Mouse (Mus musculus) thymus, adult 2 months (tissue): ENCODE results near the gene Itgb2l. TPM values are rescaled to one million over a fixed set of nuclear protein-coding genes. Genes with fewer than 3 reads are reported as not detected.

Experiments used
- DNase-seq: peaks from one replicate; pipeline ENCODE4 v3.0.0; 2021
- H3K27ac ChIP-seq: fragments of 200-500 bp; 2 replicates; pipeline ENCODE4 v1.5.1; 2012; ENCODE audit warnings: low read length, control low read depth; ENCODE audit not compliant: control insufficient read depth, insufficient read depth
- H3K27me3 ChIP-seq: fragments of 200-500 bp; 2 replicates; pipeline ENCODE4 v1.6.1; 2012; ENCODE audit warnings: mild to moderate bottlenecking, low read length, moderate library complexity, mixed read lengths; ENCODE audit not compliant: control insufficient read depth, insufficient read depth
- H3K36me3 ChIP-seq: fragments of 200-500 bp; 2 replicates; pipeline ENCODE4 v1.6.1; 2012; ENCODE audit warnings: mild to moderate bottlenecking, low read length, moderate library complexity; ENCODE audit not compliant: control insufficient read depth, insufficient read depth
- H3K4me1 ChIP-seq: fragments of 200-500 bp; replicated peaks from 2 replicates; pipeline ENCODE4 v1.6.1; 2012; ENCODE audit warnings: low read length; ENCODE audit not compliant: control insufficient read depth, insufficient read depth
- H3K4me3 ChIP-seq: fragments of 200-500 bp; 2 replicates; pipeline ENCODE4 v1.5.1; 2012; ENCODE audit warnings: mild to moderate bottlenecking, low read length, control low read depth, moderate library complexity; ENCODE audit not compliant: control insufficient read depth, insufficient read depth
- CTCF ChIP-seq: fragments of 200-500 bp; IDR thresholded peaks from 2 replicates; pipeline ENCODE4 v1.5.1; 2012; ENCODE audit warnings: mild to moderate bottlenecking, control low read depth, low read length, moderate library complexity, borderline replicate concordance; ENCODE audit not compliant: control insufficient read depth, poor library complexity, insufficient read depth; ENCODE audit errors: extremely low read depth
- POLR2A ChIP-seq: fragments of 200-500 bp; IDR thresholded peaks from 2 replicates; pipeline ENCODE4 v1.6.1; 2012; ENCODE audit warnings: mild to moderate bottlenecking, low read length, control low read depth, moderate library complexity; ENCODE audit not compliant: control insufficient read depth, poor library complexity, insufficient read depth; ENCODE audit errors: extremely low read depth
- WGBS: fragments of 180-500 bp; shearing (Covaris S2); methylation state at CpG from one replicate; pipeline ENCODE4 v1.1.7; 2018; 5-methylcytosine and 5-hydroxymethylcytosine counted together
- polyA plus RNA-seq: library from polyadenylated mRNA; depleted of rRNA; stranded (reverse); fragments of >200 nt; gene quantifications from 2 replicates; pipeline ENCODE4 v1.2.3, GENCODE M21; 2012

Gene Itgb2l
- polyA plus RNA-seq, 1 experiment = 0.53 TPM

GRCm38 (mm10) chr16:96434024-96434785, 9.2 kb downstream of the Itgb2l start:
- no peaks in the 10 kb centered on the region for H3K4me1 ChIP-seq
- no peak overlapping the region for H3K27ac ChIP-seq
- TF ChIP-seq POLR2A (no peak), CTCF (no peak)
- H3K4me3 ChIP-seq = no peak overlapping the region
- WGBS = 86% methylated on average over 3 of the region's 3 CpGs
- H3K36me3 ChIP-seq = no peaks in the 10 kb centered on the region
- no peaks in the 10 kb centered on the region for H3K27me3 ChIP-seq
- DNase-seq = no peak

GRCm38 (mm10) chr16:96433266-96433665, 10.2 kb downstream of the Itgb2l start:
- Histone ChIP-seq H3K27me3 (no peaks in the 10 kb centered on the region), H3K27ac (no peak overlapping the region), H3K4me3 (no peak overlapping the region), H3K4me1 (no peaks in the 10 kb centered on the region), H3K36me3 (no peaks in the 10 kb centered on the region)
- TF ChIP-seq POLR2A = no peak
- no peak for TF ChIP-seq CTCF
- DNase-seq = no peak
- WGBS = 90% methylated on average over 10 of the region's 10 CpGs

- TF ChIP-seq CTCF = no peak
- no peak for TF ChIP-seq POLR2A
- Histone ChIP-seq H3K27me3 (no peaks in the 10 kb centered on the region), H3K36me3 (no peaks in the 10 kb centered on the region), H3K4me3 (no peak overlapping the region), H3K4me1 (no peaks in the 10 kb centered on the region), H3K27ac (no peak overlapping the region)
- WGBS = 63% methylated on average over 3 of the region's 3 CpGs
- no peak for DNase-seq
Measured at GRCm38 (mm10) chr16:96429046-96429445, 14.4 kb downstream of the Itgb2l start.

GRCm38 (mm10) chr16:96426671-96427070, 16.7 kb downstream of the Itgb2l start:
- TF ChIP-seq POLR2A (no peak), CTCF (no peak)
- DNase-seq = no peak
- no peaks in the 10 kb centered on the region for H3K27me3 ChIP-seq
- WGBS = 90% methylated on average over 7 of the region's 7 CpGs
- no peaks in the 10 kb centered on the region for H3K36me3 ChIP-seq
- H3K4me3 ChIP-seq = no peak overlapping the region
- no peak overlapping the region for H3K27ac ChIP-seq
- H3K4me1 ChIP-seq = no peaks in the 10 kb centered on the region

GRCm38 (mm10) chr16:96425044-96425443, 18.4 kb downstream of the Itgb2l start:
- H3K4me3 ChIP-seq = no peak overlapping the region
- no peak overlapping the region for H3K27ac ChIP-seq
- DNase-seq = no peak
- WGBS = 91% methylated on average over 2 of the region's 2 CpGs
- no peaks in the 10 kb centered on the region for H3K36me3 ChIP-seq
- H3K4me1 ChIP-seq = no peaks in the 10 kb centered on the region
- no peaks in the 10 kb centered on the region for H3K27me3 ChIP-seq
- TF ChIP-seq CTCF (no peak), POLR2A (no peak)

- DNase-seq = no peak
- Histone ChIP-seq H3K27me3 (no peaks in the 10 kb centered on the region), H3K36me3 (no peaks in the 10 kb centered on the region), H3K4me3 (no peak overlapping the region), H3K27ac (no peak overlapping the region), H3K4me1 (no peaks in the 10 kb centered on the region)
- TF ChIP-seq CTCF = no peak
- no peak for TF ChIP-seq POLR2A
- WGBS = 62% methylated on average over 4 of the region's 4 CpGs
Measured at GRCm38 (mm10) chr16:96408064-96408465, 35.4 kb downstream of the Itgb2l start.

GRCm38 (mm10) chr16:96406312-96406711, 37.1 kb downstream of the Itgb2l start:
- no peaks in the 10 kb centered on the region for H3K36me3 ChIP-seq
- H3K4me3 ChIP-seq = no peak overlapping the region
- H3K27me3 ChIP-seq = no peaks in the 10 kb centered on the region
- DNase-seq = no peak
- H3K4me1 ChIP-seq = no peaks in the 10 kb centered on the region
- WGBS = 27% methylated on average over 4 of the region's 4 CpGs
- no peak for TF ChIP-seq POLR2A
- TF ChIP-seq CTCF = no peak
- H3K27ac ChIP-seq = no peak overlapping the region

- TF ChIP-seq POLR2A = no peak
- TF ChIP-seq CTCF = no peak
- DNase-seq = no peak
- H3K4me1 ChIP-seq = no peaks in the 10 kb centered on the region
- H3K4me3 ChIP-seq = no peak overlapping the region
- WGBS = 95% methylated on average over 6 of the region's 6 CpGs
- H3K27me3 ChIP-seq = no peaks in the 10 kb centered on the region
- no peaks in the 10 kb centered on the region for H3K36me3 ChIP-seq
- H3K27ac ChIP-seq = no peak overlapping the region
Measured at GRCm38 (mm10) chr16:96402294-96402693, 41.1 kb downstream of the Itgb2l start.
